Mouse (Mus musculus) Patski (cell line): ENCODE results near the gene Cadps2. TPM values are rescaled to one million over a fixed set of nuclear protein-coding genes. Genes with fewer than 3 reads are reported as not detected.

Source experiments
- ATAC-seq: fragments of 100-300 bp; one replicate; pipeline ENCODE4 v1.8.0; 2021
- CTCF ChIA-PET: fragments of 350-600 bp; sonication (Branson Sonifier 250); formaldehyde crosslinking; loops from one replicate; lab custom pipeline; 2022; ENCODE audit warnings: inconsistent platforms; lab: Charles Lee
- POLR2A ChIA-PET: fragments of 350-600 bp; sonication (Branson Sonifier 250); formaldehyde crosslinking; loops from one replicate; lab custom pipeline; 2022; ENCODE audit warnings: antibody characterized with exemption, inconsistent platforms; lab: Charles Lee
- DNase-seq: peaks from one replicate; pipeline ENCODE4 v3.0.0-alpha.2; 2011; ENCODE audit warnings: low read depth, low spot score
- H3K27me3 ChIP-seq: fragments of 371-371 bp; one replicate; pipeline ENCODE4 v1.5.1; 2021
- CTCF ChIP-seq: fragments of 100-300 bp; IDR thresholded peaks from one replicate; pipeline ENCODE4 v1.5.1; 2021
- in situ Hi-C: fragments of 300-500 bp; cut with MboI; formaldehyde crosslinking; loops from 3 replicates; pipeline ENCODE4 v1.11.1; 2018; ENCODE audit warnings: low pct_unique_long_range_greater_than_20kb, mixed read lengths
- polyA plus RNA-seq: library from polyadenylated mRNA; unstranded; gene quantifications from one replicate; pipeline ENCODE4 v1.2.3, GENCODE M21; 2021

Gene Cadps2
- polyA plus RNA-seq, 1 experiment from 2014 or later, result 0.09 TPM

GRCm38 (mm10) chr6:23567651-23568050 lies 271.6 kb downstream of the Cadps2 start:
- in situ Hi-C loops, result no loop called here
- TF ChIP-seq CTCF, result no peak
- DNase-seq (no peak), ATAC-seq (no peak)
- POLR2A ChIA-PET, result no interaction called here
- H3K27me3 ChIP-seq, result no peaks in the 10 kb centered on the region
- CTCF ChIA-PET, result interaction anchor here (1.4 kb wide), 1 partner anchor 15 kb away, joined by 4 read pairs; no protein-coding TSS in a partner anchor

- TF ChIP-seq CTCF, result no peak
- CTCF ChIA-PET, result no interaction called here
- POLR2A ChIA-PET, result no interaction called here
- no peaks in the 10 kb centered on the region for H3K27me3 ChIP-seq
- no peak for ATAC-seq
- DNase-seq, result no peak
- in situ Hi-C loops, result no loop called here
These were observed 289.3 kb downstream of the Cadps2 start for GRCm38 (mm10) chr6:23549874-23550273.

DNA sequence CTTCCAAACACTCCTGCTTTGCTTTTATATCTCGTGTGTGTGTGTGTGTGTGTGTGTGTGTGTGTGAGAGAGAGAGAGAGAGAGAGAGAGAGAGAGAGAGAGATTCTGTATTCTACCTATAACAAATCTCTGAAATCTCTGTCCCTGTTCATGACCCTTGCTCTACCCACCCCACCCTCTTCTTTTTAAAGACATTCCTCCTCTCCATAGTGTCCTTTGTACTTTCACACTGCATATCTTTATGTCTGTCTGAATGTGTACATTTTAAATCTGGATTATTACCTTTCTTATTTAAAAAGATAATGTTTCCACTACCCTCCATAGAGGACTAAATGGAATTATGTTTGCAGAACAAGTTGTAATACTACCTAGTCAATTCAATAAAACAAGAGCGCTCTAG lies 315.5 kb downstream of the Cadps2 start:
- ChIA-PET POLR2A (no interaction called here), CTCF (no interaction called here)
- H3K27me3 ChIP-seq, result no peaks in the 10 kb centered on the region
- TF ChIP-seq CTCF, result no peak
- ATAC-seq (no peak), DNase-seq (no peak)
- in situ Hi-C loops, result no loop called here

- ATAC-seq (no peak), DNase-seq (no peak)
- H3K27me3 ChIP-seq, result no peaks in the 10 kb centered on the region
- POLR2A ChIA-PET, result no interaction called here
- no peak for TF ChIP-seq CTCF
- CTCF ChIA-PET, result no interaction called here
- in situ Hi-C loops, result no loop called here
These were observed 316.7 kb downstream of the Cadps2 start for GRCm38 (mm10) chr6:23522556-23522955.

GRCm38 (mm10) chr6:23498611-23499010 lies 340.6 kb downstream of the Cadps2 start:
- no peaks in the 10 kb centered on the region for H3K27me3 ChIP-seq
- ATAC-seq (no peak), DNase-seq (no peak)
- TF ChIP-seq CTCF, result no peak
- CTCF ChIA-PET, result no interaction called here
- in situ Hi-C loops, result no loop called here
- POLR2A ChIA-PET, result no interaction called here

GRCm38 (mm10) chr6:23491804-23492203 lies 347.4 kb downstream of the Cadps2 start:
- CTCF ChIA-PET, result no interaction called here
- H3K27me3 ChIP-seq, result no peaks in the 10 kb centered on the region
- peak; percentile 17 for TF ChIP-seq CTCF
- DNase-seq (no peak), ATAC-seq (no peak)
- in situ Hi-C loops, result no loop called here
- POLR2A ChIA-PET, result no interaction called here

DNA sequence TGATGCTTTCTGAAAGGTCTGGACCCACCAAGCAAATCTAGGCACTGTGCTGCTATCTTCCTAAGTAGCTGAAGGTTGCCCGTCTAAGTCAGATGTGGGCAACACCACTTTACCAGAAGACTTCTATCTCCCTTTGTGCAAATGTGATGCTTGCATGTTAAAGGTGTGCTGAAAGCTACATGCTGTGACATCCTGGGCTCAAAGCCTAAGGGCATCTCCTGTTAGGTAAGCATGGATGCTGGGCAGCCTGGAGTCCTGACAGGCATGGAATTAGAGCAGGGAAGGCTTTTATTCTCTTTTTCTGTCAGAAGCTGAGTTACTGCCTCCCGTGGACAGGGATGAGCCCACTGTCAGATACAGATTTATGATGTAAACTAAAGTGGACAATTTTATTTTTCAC lies 348.8 kb downstream of the Cadps2 start:
- no peak for ATAC-seq
- H3K27me3 ChIP-seq, result no peaks in the 10 kb centered on the region
- CTCF ChIA-PET, result no interaction called here
- POLR2A ChIA-PET, result no interaction called here
- in situ Hi-C loops, result no loop called here
- no peak for DNase-seq
- TF ChIP-seq CTCF, result no peak

GRCm38 (mm10) chr6:23489046-23489445 lies 350.2 kb downstream of the Cadps2 start:
- no peaks in the 10 kb centered on the region for H3K27me3 ChIP-seq
- in situ Hi-C loops, result no loop called here
- no peak for TF ChIP-seq CTCF
- DNase-seq, result no peak
- ChIA-PET POLR2A (interaction anchor here (0.6 kb wide), 1 partner anchor 305 kb away, joined by 4 read pairs; no protein-coding TSS in a partner anchor), CTCF (no interaction called here)
- no peak for ATAC-seq

GRCm38 (mm10) chr6:23472686-23473085 lies 366.5 kb downstream of the Cadps2 start:
- ChIA-PET CTCF (no interaction called here), POLR2A (no interaction called here)
- peaks cover 11% of the 10 kb centered on the region for H3K27me3 ChIP-seq
- in situ Hi-C loops, result loop anchor here (25.0 kb wide), 1 partner anchor 460 kb away; no protein-coding TSS in a partner anchor
- DNase-seq, result no peak
- ATAC-seq, result no peak
- TF ChIP-seq CTCF, result no peak

GRCm38 (mm10) chr6:23471830-23472229 lies 367.4 kb downstream of the Cadps2 start:
- no peak for ATAC-seq

GRCm38 (mm10) chr6:23467885-23468284 lies 371.3 kb downstream of the Cadps2 start:
- POLR2A ChIA-PET, result no interaction called here
- peaks cover 34% of the 10 kb centered on the region for H3K27me3 ChIP-seq
- CTCF ChIA-PET, result no interaction called here
- TF ChIP-seq CTCF, result no peak
- DNase-seq (no peak), ATAC-seq (no peak)
- in situ Hi-C loops, result loop anchor here (10.0 to 25.0 kb wide), 2 partner anchors 283 to 456 kb away; no protein-coding TSS in a partner anchor

More at GRCm38 (mm10) chr6:23471830-23472229, 367.4 kb downstream of the Cadps2 start:
- no peak for DNase-seq
- POLR2A ChIA-PET, result no interaction called here
- no peak for TF ChIP-seq CTCF
- CTCF ChIA-PET, result interaction anchor here (1.5 kb wide), 1 partner anchor 14 kb away, joined by 3 read pairs; no protein-coding TSS in a partner anchor
- peaks cover 15% of the 10 kb centered on the region for H3K27me3 ChIP-seq
- in situ Hi-C loops, result loop anchor here (25.0 kb wide), 1 partner anchor 460 kb away; no protein-coding TSS in a partner anchor
